Mouse (Mus musculus) spleen, postnatal 36 days (tissue): ENCODE measurements at regions not wholly inside any gene's neighbourhood (a gene's known extent, or its start where the extent isn't known, plus 50 kb on each side); places are given as distances from the start of the nearest gene placed in this dataset.
A peak's percentile ranks its signal among the peaks of the same experiment; 100 is the strongest.

ENCODE experiments used
- DNase-seq, 2 experiments: peaks; one replicate each; pipeline ENCODE4 v3.0.0; 2022; ENCODE audit warnings: low spot score in 2 of 2, mixed read lengths in 1 of 2

GRCm38 (mm10) chr13:37693617-37694016 is 84.6 kb upstream of the Rreb1 start:
- no peak for DNase-seq

GRCm38 (mm10) chr13:37704475-37704874 is 73.7 kb upstream of the Rreb1 start:
- no peak for DNase-seq

GRCm38 (mm10) chr13:37705482-37705881 is 72.7 kb upstream of the Rreb1 start:
- no peak for DNase-seq

GRCm38 (mm10) chr13:37710913-37711312 is 67.3 kb upstream of the Rreb1 start:
- peak in 1 of 2 experiments; percentile 14 for DNase-seq

GRCm38 (mm10) chr13:37712908-37713496 is 65.2 kb upstream of the Rreb1 start:
- DNase-seq = no peak

GRCm38 (mm10) chr13:37715058-37715712 is 63.0 kb upstream of the Rreb1 start:
- DNase-seq = no peak

GRCm38 (mm10) chr13:37715770-37716693 is 62.2 kb upstream of the Rreb1 start:
- DNase-seq = no peak

GRCm38 (mm10) chr13:37717793-37718192 is 60.4 kb upstream of the Rreb1 start:
- DNase-seq = no peak

GRCm38 (mm10) chr13:37718364-37718763 is 59.8 kb upstream of the Rreb1 start:
- DNase-seq = peak; percentile 3 to 9
